Mouse (Mus musculus) E14TG2a.4 (cell line): Measurements from ENCODE around the gene Uqcc2.

ENCODE experiments used
- CTCF ChIP-seq: conservative IDR thresholded peaks from 2 replicates; pipeline ENCODE4 v1.5.1; 2014; ENCODE audit warnings: low read length
- NANOG ChIP-seq: IDR thresholded peaks from 2 replicates; pipeline ENCODE4 v1.6.1; 2014; ENCODE audit warnings: borderline replicate concordance, low read length, mixed read lengths
- POU5F1 ChIP-seq: IDR thresholded peaks from 2 replicates; pipeline ENCODE4 v1.6.1; 2014; ENCODE audit warnings: low read length, borderline replicate concordance

- TF ChIP-seq CTCF (no peak), POU5F1 (no peak), NANOG (no peak)
Observed at GRCm38 (mm10) chr17:27176287-27176686, 42.6 kb upstream of the Uqcc2 start.
